ENCODE assay signal across 8 mouse cellular contexts in genomic region chr10:62946738-62947471, GRCm38 (mm10). TPM values are rescaled to one million over a fixed set of nuclear protein-coding genes. Genes with fewer than 3 reads are reported as not detected.
DNase-seq lines count a peak whose midpoint lies in the region; ATAC-seq and TF ChIP-seq lines count a peak whose summit lies in the region.

Dna2 (plus strand) TSS chr10:62947026.

- no peaks in the 10 kb centered on the region for H3K27me3 ChIP-seq in Patski
- no peaks in the 10 kb centered on the region for H3K27me3 ChIP-seq in hindbrain, embryonic 14.5 days (ENCODE audit: control insufficient read depth, insufficient read depth, low read length)

- H3K4me2 ChIP-seq in hindbrain, embryonic 14.5 days (replicated peaks) = peak within 1 kb of the TSS; percentile 69

- no peaks in the 10 kb centered on the region for H3K9me3 ChIP-seq in hindbrain, embryonic 14.5 days (ENCODE audit: control insufficient read depth, low read length)

- peak within 1 kb of the TSS; percentile 74 for H3K27ac ChIP-seq in hindbrain, embryonic 14.5 days

- POLR2A ChIA-PET in Patski (lab: Charles Lee) = interaction anchor here (1.3 kb wide), 1 partner anchor 60 kb away, joined by 3 read pairs; no protein-coding TSS in a partner anchor

- peak; percentile 88 for ATAC-seq in Patski
- peak; percentile 93 for ATAC-seq in hindbrain, embryonic 14.5 days (ENCODE audit: low FRiP score)

- in situ Hi-C loops in Patski (cut with MboI; ENCODE audit: low pct_unique_long_range_greater_than_20kb) = no loop called here

- H3K4me1 ChIP-seq in hindbrain, embryonic 14.5 days (replicated peaks; ENCODE audit: control insufficient read depth, insufficient read depth, low read length) = no peaks in the 10 kb centered on the region

- no peak for TF ChIP-seq CTCF in Patski (IDR thresholded peaks at IDR 0.05)

- DNase-seq in Patski (ENCODE audit: low read depth, low spot score) = peak; percentile 19
- DNase-seq in cerebellum, postnatal 10 days = peak; percentile 78 to 81
- peak; percentile 44 to 51 for DNase-seq in frontal cortex, postnatal 14 days (ENCODE audit: low spot score in 2 of 2)
- peak; percentile 87 for DNase-seq in hindbrain, embryonic 14.5 days (ENCODE audit: low spot score)
- peak; percentile 71 to 78 for DNase-seq in layer of hippocampus, postnatal 36 days
- DNase-seq in lung, postnatal 36 days = peak; percentile 72
- DNase-seq in retina, postnatal 1 day = peak; percentile 94
- DNase-seq in urinary bladder, adult 2 months (ENCODE audit: low spot score) = peak; percentile 65

- under 1% methylated on average over 66 of the region's 68 CpGs for WGBS in hindbrain, embryonic 14.5 days

- peaks cover 41% of the 10 kb centered on the region for H3K36me3 ChIP-seq in hindbrain, embryonic 14.5 days (replicated peaks; ENCODE audit: control insufficient read depth, insufficient read depth)

- peak within 1 kb of the TSS; percentile 66 for H3K9ac ChIP-seq in hindbrain, embryonic 14.5 days

- CTCF ChIA-PET in Patski (lab: Charles Lee) = no interaction called here

- peak within 1 kb of the TSS; percentile 65 for H3K4me3 ChIP-seq in hindbrain, embryonic 14.5 days (replicated peaks; ENCODE audit: low read length)

RNA-seq across cellular contexts. Expression of gene Dna2, which starts in this region (rescaled TPM):
- 8.3 TPM for polyA plus RNA-seq in Patski (2021)
- polyA plus RNA-seq in hindbrain, embryonic 14.5 days (2014; fragmentation: Nextera tagmentation; extraction: Ambion mirVana) = 3.1 and 4.6 TPM in 2 replicates
- total RNA-seq in layer of hippocampus, postnatal 36 days (2021) = 1 to 10 TPM in 1 of 2 experiments, under 1 TPM in 1; 0.95 to 1.2 TPM
- 2.5 and 3.7 TPM in 2 replicates for polyA plus RNA-seq in urinary bladder, adult 2 months (2012; rRNA removed)

Comparison
In these comparisons a context has a peak if more than half of its experiments do, and no peak if none do; other contexts are left out.
1. Peak in every context shown above with its lines: DNase-seq, ATAC-seq, H3K4me3 ChIP-seq and H3K27ac ChIP-seq.
2. DNase-seq: peak in every context shown above with its lines; median percentile 94 in retina, postnatal 1 day; 87 in hindbrain, embryonic 14.5 days; 80 in cerebellum, postnatal 10 days; 74 in layer of hippocampus, postnatal 36 days; 72 in lung, postnatal 36 days; 65 in urinary bladder, adult 2 months; 48 in frontal cortex, postnatal 14 days; 19 in Patski.